Mouse (Mus musculus): ENCODE results near the gene Kcnq2.
A peak's percentile ranks its signal among the peaks of the same experiment; 100 is the strongest.

Gene Kcnq2

GRCm38 (mm10) chr2:181146976-181147545 lies 12.0 kb upstream of the Kcnq2 start:
- no peak for DNase-seq

GRCm38 (mm10) chr2:181144675-181145074 lies 9.6 kb upstream of the Kcnq2 start:
- DNase-seq, result no peak

GRCm38 (mm10) chr2:181143509-181144276 lies 8.6 kb upstream of the Kcnq2 start:
- no peak for DNase-seq

- DNase-seq, result no peak
Measured at GRCm38 (mm10) chr2:181142703-181143135, 7.6 kb upstream of the Kcnq2 start.

- DNase-seq, result no peak
Measured at GRCm38 (mm10) chr2:181139641-181140193, 4.6 kb upstream of the Kcnq2 start.

GRCm38 (mm10) chr2:181136934-181137333 lies 1.8 kb upstream of the Kcnq2 start:
- peak; percentile 17 to 67 for DNase-seq

- DNase-seq, result no peak
Measured at GRCm38 (mm10) chr2:181135446-181135818, 332 bp upstream of the Kcnq2 start.

GRCm38 (mm10) chr2:181133837-181134590 lies 1.1 kb downstream of the Kcnq2 start:
- DNase-seq, result no peak

- no peak for DNase-seq
Measured at GRCm38 (mm10) chr2:181130245-181130644, 4.9 kb downstream of the Kcnq2 start.

GRCm38 (mm10) chr2:181128963-181129362 lies 6.1 kb downstream of the Kcnq2 start:
- DNase-seq, result no peak

GRCm38 (mm10) chr2:181127786-181128185 lies 7.3 kb downstream of the Kcnq2 start:
- no peak for DNase-seq

GRCm38 (mm10) chr2:181125726-181126455 lies 9.2 kb downstream of the Kcnq2 start:
- peak in 1 of 2 experiments; percentile 19 for DNase-seq

GRCm38 (mm10) chr2:181122642-181123041 lies 12.5 kb downstream of the Kcnq2 start:
- no peak for DNase-seq

GRCm38 (mm10) chr2:181120922-181121449 lies 14.1 kb downstream of the Kcnq2 start:
- no peak for DNase-seq

GRCm38 (mm10) chr2:181119952-181120351 lies 15.1 kb downstream of the Kcnq2 start:
- peak in 1 of 2 experiments; percentile 8 for DNase-seq

GRCm38 (mm10) chr2:181116436-181116835 lies 18.7 kb downstream of the Kcnq2 start:
- DNase-seq, result no peak

GRCm38 (mm10) chr2:181115367-181115766 lies 19.7 kb downstream of the Kcnq2 start:
- no peak for DNase-seq

- no peak for DNase-seq
Measured at GRCm38 (mm10) chr2:181113762-181114361, 21.2 kb downstream of the Kcnq2 start.

- no peak for DNase-seq
Measured at GRCm38 (mm10) chr2:181111665-181112064, 23.4 kb downstream of the Kcnq2 start.

GRCm38 (mm10) chr2:181104111-181104510 lies 31.0 kb downstream of the Kcnq2 start:
- no peak for DNase-seq

- no peak for DNase-seq
Measured at GRCm38 (mm10) chr2:181102161-181102560, 32.9 kb downstream of the Kcnq2 start.

GRCm38 (mm10) chr2:181101626-181102025 lies 33.5 kb downstream of the Kcnq2 start:
- DNase-seq, result no peak

Data from kidney, postnatal 36 days (tissue).